Mouse (Mus musculus) CD4-positive, CD25-positive, alpha-beta regulatory T cell, adult 2 months (primary cell): ENCODE data around the gene 2310030G06Rik.
A peak's percentile ranks its signal among the peaks of the same experiment; 100 is the strongest.

Experiments
- DNase-seq: peaks from one replicate; pipeline ENCODE4 v3.0.0-alpha.2; 2012; ENCODE audit warnings: low read depth, low spot score

Gene 2310030G06Rik

GRCm38 (mm10) chr9:50704907-50705306 lies 41.4 kb downstream of the 2310030G06Rik start:
- no peak for DNase-seq

GRCm38 (mm10) chr9:50700921-50701691 lies 45.2 kb downstream of the 2310030G06Rik start:
- no peak for DNase-seq

GRCm38 (mm10) chr9:50698418-50699409 lies 47.6 kb downstream of the 2310030G06Rik start:
- peak; percentile 55 for DNase-seq

GRCm38 (mm10) chr9:50697706-50698041 lies 48.7 kb downstream of the 2310030G06Rik start:
- peak; percentile 48 for DNase-seq

GRCm38 (mm10) chr9:50696851-50697705 lies 49.3 kb downstream of the 2310030G06Rik start:
- DNase-seq: no peak

- no peak for DNase-seq
Measured at GRCm38 (mm10) chr9:50695153-50695552, 51.2 kb downstream of the 2310030G06Rik start.

- peak; percentile 70 for DNase-seq
Measured at GRCm38 (mm10) chr9:50693631-50694030, 52.7 kb downstream of the 2310030G06Rik start.

GRCm38 (mm10) chr9:50692626-50693580 lies 53.4 kb downstream of the 2310030G06Rik start:
- DNase-seq: no peak
